Mouse (Mus musculus) frontal cortex, postnatal 36 days (tissue): Measurements from ENCODE around the gene 4933428G20Rik.

ENCODE experiments used
- DNase-seq, 2 experiments: peaks; one replicate each; pipeline ENCODE4 v3.0.0; 2022; ENCODE audit warnings: low spot score in 2 of 2

The 4933428G20Rik gene

DNA sequence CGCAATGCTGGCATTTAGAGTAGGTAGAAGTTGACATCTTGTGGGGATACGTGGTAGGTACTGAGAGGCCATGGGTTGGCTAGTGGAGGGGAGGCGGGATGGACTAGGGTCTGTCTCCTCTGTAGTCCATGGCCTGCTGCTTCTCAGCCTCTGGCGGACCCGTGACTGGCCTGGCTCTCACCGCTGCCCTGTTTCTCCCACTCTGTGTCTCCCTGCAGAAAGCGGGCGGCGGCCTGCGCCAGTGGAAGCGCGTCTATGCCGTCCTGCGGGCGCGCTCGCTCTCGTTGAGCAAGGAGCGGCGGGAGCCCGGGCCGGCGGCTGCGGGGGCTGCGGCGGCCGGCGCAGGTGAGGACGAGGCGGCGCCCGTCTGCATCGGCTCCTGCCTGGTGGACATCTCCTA, 37.0 kb downstream of the 4933428G20Rik start:
- no peak for DNase-seq

DNA sequence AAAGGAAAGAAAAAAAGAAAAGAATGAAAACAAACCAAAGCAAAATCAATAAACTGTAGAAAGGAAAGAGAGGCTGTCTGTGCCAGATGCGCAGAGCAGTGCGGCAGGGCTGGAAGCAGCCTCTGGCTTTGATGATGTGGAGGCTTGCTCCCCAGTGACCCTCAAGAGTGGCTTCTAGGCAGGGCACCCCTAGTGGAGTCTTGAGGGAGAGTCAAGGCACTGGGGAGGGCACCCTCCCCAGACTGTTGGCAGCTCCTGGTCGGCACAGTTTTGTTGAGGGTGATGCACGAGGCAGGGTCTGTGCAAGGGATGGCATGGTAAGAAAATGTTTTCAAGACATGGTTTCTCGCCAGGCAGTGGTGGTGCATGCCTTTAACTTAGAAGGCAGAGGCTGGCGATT, 37.6 kb downstream of the 4933428G20Rik start:
- no peak for DNase-seq

DNA sequence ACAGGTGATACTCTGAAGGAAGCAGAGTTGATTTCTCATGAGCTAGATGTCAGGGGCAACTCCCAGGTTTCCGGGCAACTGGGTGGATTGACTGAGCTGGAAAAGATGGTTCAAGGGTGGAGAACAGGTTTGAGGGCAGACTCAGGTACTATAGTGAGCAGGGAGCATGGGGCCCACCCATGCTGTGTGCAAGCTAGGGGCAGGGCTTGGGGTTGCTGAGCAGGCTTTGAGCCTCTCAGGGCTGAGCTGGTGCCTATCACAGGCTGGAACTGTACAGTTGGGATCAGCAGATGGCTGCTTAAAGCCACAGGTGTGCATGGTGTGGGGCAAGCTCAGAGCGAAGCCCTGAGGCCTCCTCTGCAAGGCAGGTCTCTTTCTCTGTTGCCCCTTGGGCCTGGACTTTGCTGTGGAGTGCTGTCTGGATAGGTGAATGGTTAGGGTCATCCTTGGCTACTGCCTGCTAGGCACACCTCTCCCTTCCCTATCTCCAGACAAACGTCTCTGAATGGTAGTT, 38.8 kb downstream of the 4933428G20Rik start:
- DNase-seq: no peak

- DNase-seq: no peak
These were observed 43.0 kb downstream of the 4933428G20Rik start for GRCm38 (mm10) chr11:97457120-97457519.

- DNase-seq: no peak
These were observed 48.5 kb downstream of the 4933428G20Rik start for GRCm38 (mm10) chr11:97451625-97452024.

DNA sequence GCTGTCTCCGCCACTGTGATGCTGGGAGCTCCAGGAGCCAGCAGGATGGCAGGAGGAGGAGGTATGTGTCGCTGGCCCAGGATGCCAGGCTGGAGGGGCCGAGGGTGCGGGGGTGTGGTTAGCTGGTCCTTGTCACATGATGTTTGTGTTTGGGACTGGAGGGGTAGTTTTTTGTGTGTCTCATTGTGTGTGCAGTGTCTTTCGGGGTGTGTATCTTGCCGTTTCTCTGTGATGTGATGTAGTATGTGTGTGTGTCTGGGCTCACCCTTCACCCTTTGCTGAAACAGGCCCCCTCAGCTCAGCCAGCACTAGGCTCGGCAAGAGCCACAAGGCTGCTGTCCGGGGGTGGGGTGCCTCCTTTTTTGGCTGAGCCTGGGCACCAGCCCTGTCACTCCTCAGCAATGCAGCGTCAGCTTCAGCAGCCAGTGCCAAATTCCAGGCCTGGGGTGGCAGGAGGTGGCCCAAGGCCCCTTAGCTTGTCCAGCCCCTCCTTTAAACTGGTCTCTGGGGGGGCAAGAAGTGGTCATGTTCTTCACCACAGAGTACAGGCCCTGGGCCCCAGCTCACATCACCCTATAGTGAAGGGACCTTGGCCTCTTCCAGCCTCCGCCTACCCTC, 49.7 kb downstream of the 4933428G20Rik start:
- peak; percentile 54 to 57 for DNase-seq

DNA sequence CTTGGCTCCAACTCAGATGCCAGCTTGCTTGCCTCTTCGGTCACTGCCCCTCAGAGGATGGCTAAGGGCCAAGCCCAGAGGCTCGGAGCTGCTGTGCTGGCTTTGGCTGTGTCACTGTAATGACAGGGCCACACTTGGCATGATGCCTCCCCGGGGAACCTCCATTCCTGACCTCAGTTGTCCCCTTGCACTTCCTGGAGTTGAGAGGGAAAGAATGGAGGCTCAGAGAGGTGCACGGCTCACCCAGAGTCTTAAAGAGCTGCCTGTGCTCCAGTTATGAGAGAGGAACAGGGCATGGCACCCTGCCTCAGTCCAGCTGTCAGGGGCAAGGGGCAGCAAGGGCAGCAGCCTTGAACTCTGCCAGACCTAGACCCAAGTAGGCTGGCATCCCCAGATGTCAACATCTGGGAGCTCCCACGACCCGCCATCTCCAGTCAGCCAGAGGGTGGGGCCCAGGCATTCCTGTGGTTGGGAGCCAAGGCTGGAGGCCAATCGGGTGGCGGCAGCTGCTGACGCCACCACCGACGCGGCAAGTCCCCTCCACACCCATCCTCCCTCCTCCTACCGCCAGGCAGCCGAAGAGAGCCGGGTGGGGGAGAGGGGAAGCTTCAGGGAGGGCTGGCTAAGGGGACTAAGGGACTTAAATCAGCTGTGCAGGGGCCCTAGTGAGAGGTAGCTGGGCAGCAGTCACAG, 50.4 kb downstream of the 4933428G20Rik start:
- peak; percentile 74 to 80 for DNase-seq

GRCm38 (mm10) chr11:97448611-97449394, 51.3 kb downstream of the 4933428G20Rik start:
- DNase-seq: no peak

GRCm38 (mm10) chr11:97447979-97448378, 52.2 kb downstream of the 4933428G20Rik start:
- DNase-seq: no peak

DNA sequence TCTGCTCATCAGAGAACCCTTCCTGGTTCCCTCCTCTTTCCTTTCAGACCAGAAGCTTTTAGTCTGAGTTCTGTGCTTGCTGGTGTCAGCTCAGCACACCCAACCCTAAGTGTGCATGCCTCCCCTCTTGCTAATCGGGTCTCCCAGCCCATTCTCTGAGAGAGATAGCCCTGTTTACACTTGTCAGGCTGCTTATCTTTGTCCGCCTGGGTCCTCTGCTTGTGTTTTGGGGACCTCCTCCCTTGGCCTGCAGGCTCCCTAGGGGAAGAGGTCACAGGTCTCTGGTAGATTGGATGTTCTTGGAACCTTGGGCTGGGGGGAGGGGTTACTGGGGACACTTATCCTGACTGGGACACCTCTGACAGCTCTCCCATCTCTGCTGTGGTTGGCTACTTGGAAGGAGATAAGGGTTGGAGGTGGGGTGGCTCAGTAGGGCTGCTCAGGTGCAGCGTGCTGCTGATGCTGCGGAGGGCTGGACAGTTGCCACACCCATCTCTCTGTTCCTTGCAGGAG, 54.1 kb downstream of the 4933428G20Rik start:
- DNase-seq: no peak

GRCm38 (mm10) chr11:97445596-97445995, 54.5 kb downstream of the 4933428G20Rik start:
- no peak for DNase-seq

DNA sequence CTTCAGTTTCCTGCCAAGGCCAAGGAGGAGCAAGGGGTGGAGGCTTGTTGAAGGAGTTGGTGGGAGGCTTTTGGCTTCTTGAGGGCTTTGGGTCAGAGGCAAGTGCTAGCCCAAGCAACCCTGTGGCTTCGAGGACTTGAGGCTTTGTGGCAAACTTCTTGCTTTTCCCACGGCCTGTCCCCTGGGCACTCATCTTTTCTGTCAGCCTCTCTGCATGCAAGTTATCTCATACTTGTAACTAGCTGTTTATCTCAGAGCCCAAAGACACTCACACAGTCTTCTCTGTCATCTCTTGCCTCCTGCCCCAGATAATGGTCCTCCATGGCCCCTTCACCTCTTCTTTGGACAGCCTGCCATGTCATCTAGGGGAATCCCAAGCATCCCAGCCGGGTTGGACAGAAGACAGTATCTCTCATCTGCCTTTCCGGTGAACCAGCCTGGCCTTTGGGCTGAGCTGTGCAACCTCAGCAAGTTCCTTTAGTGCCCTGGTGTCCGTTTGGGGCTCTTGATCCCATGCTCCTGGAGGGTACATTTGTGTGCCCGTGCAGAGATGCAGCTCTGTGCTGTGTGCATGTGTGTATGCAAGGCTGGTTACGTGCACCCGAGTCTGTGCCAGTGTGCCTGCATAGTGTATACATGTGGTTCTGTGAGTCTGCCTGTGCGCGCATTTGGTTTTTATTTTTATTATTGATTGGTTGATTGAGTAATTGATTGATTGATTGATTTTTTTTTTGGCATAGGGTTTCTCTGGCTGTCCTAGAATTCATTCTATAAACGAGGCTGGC, 57.1 kb downstream of the 4933428G20Rik start:
- no peak for DNase-seq

DNA sequence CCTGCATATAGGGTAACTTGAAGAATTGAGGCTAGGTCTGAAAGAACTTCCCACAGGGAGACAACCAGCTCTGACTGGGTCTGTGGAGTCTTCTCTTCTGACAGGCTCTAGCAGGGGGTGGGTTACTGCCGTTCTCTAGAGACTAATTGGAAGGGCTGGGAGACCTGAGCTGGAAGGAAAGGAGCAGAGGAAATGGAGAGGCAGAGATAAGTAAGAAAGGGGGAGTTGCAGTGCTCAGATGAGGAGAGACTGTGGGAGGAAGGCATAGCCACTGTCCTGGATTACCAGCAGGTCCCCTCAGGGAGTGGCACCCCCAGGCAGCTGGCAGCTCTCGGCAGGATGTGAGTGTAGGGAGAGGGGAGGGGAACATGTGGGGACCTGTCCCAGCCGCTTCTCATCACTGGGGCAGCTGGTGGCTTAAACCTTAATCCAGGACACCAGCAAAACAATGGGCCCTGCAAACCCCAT, 58.4 kb downstream of the 4933428G20Rik start:
- DNase-seq: no peak

- no peak for DNase-seq
These were observed 59.0 kb downstream of the 4933428G20Rik start for GRCm38 (mm10) chr11:97441036-97441657.
